Mouse (Mus musculus) stomach, embryonic 14.5 days (tissue): Measurements from ENCODE around the gene Platr17. TPM values are rescaled to one million over a fixed set of nuclear protein-coding genes. Genes with fewer than 3 reads are reported as not detected.
"Not testable (repeated sequence)": the region's sequence is repeated elsewhere in the genome, so short reads cannot be mapped to it uniquely, and the experiment has no call there.

Source experiments
- ATAC-seq: fragments of 200-750 bp; cut with Nextera tagmentation; 2 replicates; pipeline ENCODE4 v1.8.0; 2017; ENCODE audit warnings: low read depth, moderate TSS enrichment; ENCODE audit not compliant: insufficient number of reproducible peaks, insufficient read depth, low FRiP score
- H3K27ac ChIP-seq: fragments of 300-500 bp; sonication (generic); 2 replicates; pipeline ENCODE4 v1.5.1; 2014; ENCODE audit warnings: mild to moderate bottlenecking, low read length, moderate library complexity, mixed read lengths
- H3K27me3 ChIP-seq: fragments of 300-500 bp; sonication (generic); 2 replicates; pipeline ENCODE4 v1.6.1; 2014; ENCODE audit warnings: low read length, control low read depth, mixed read lengths; ENCODE audit not compliant: control insufficient read depth, insufficient read depth
- H3K36me3 ChIP-seq: fragments of 300-500 bp; sonication (generic); 2 replicates; pipeline ENCODE4 v1.6.1; 2014; ENCODE audit warnings: mild to moderate bottlenecking, control low read depth, low read length, moderate library complexity, mixed read lengths; ENCODE audit not compliant: control insufficient read depth, insufficient read depth
- H3K4me1 ChIP-seq: fragments of 300-500 bp; sonication (generic); 2 replicates; pipeline ENCODE4 v1.6.1; 2014; ENCODE audit warnings: low read length, control low read depth, mixed read lengths; ENCODE audit not compliant: control insufficient read depth, insufficient read depth
- H3K4me2 ChIP-seq: fragments of 300-500 bp; sonication (generic); replicated peaks from 2 replicates; pipeline ENCODE4 v1.6.1; 2014; ENCODE audit warnings: low read depth, low read length, control low read depth
- H3K4me3 ChIP-seq: fragments of 300-500 bp; sonication (generic); 2 replicates; pipeline ENCODE4 v1.5.1; 2014; ENCODE audit warnings: low read depth, low read length, control low read depth
- H3K9ac ChIP-seq: fragments of 300-500 bp; sonication (generic); replicated peaks from 2 replicates; pipeline ENCODE4 v1.6.1; 2014; ENCODE audit warnings: low read depth, mild to moderate bottlenecking, control low read depth, low read length, moderate library complexity, mixed read lengths
- H3K9me3 ChIP-seq: fragments of 300-500 bp; sonication (generic); 2 replicates; pipeline ENCODE4 v1.6.1; 2016; ENCODE audit warnings: low read depth, low read length, control low read depth; ENCODE audit not compliant: control insufficient read depth
- WGBS: fragments of 180-500 bp; shearing (Covaris S2); extraction: QIAGEN DNeasy Blood & Tissue Kit; methylation state at CpG from one replicate; pipeline ENCODE4 v1.1.7; 2014; 5-methylcytosine and 5-hydroxymethylcytosine counted together
- polyA plus RNA-seq: library from polyadenylated mRNA; unstranded; fragments of >200 nt; fragmentation: Nextera tagmentation; extraction: Ambion mirVana; gene quantifications from 2 replicates; pipeline ENCODE4 v1.2.1, GENCODE M21; 2014

Gene Platr17
- polyA plus RNA-seq, 1 experiment from 2014 or later: 0.54 TPM

DNA sequence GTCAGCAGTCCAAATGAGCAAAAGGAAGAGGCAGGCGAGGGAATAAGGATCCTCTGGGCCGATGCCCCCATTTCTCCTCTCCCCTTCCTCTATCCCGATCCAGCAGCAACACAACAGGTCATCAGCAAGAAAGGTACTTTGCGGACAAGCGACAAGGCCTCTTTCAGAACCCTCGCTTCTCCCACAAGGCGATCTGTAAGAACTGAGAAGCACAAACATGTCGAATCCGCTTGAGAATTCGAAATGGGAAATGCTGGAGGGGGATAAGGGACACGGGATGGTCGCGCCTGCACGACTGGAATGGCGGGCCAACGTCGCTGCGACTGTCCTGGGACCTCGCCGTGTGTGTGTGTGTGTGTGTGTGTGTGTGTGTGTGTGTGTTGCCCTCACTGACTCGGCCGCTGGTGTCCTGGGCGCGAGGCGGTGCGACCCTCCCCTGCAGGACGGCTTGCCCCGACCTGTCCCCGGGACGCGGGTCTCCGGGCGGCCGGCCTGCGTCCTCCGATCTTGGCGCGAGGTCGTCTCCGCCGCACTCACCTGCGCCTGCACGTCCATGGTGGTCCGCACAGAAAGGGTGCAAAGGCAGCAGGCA lies 14.9 kb upstream of the Platr17 start:
- peak overlapping the region; percentile 58; the same call in 1 of the 2 replicates for H3K27ac ChIP-seq

DNA sequence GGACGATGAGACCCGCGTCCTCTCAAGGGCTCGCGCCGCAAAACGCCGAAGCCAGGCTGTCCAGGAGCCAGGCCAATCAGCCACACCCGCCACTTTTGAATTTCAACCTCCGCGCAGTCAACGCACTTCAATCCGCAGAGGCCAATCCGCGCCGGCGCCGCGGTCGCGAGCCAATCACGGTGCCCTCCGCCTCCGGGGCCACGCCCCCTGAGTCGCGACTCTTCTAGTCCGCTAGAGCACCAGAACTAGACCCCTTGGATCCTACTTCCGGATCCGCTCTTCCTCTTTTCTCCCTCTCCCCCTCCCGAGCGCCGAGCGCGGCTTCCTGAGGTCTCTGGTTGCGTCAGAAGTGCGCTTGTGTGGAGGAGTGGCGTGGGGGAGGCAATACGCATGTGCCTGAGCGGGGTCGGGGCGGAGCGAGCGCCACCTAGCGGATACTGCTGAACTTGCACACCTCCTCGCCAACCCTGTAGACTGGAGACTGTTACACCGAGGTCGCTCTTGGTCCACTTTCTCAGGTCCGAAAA lies 14.3 kb upstream of the Platr17 start, which contains the start of gene Kifc1:
Gene Kifc1 (minus strand): TSS at position 129 of the 527 bp plus-strand sequence.
- Histone ChIP-seq H3K27me3 (no peaks in the 10 kb centered on the region), H3K27ac (peak within 1 kb of the TSS; percentile 58; the same call in 1 of the 2 replicates), H3K4me2 (peak within 1 kb of the TSS; percentile 50), H3K9ac (peak within 1 kb of the TSS; percentile 55), H3K9me3 (no peaks in the 10 kb centered on the region), H3K36me3 (peaks cover 7% of the 10 kb centered on the region; the same call in 1 of the 2 replicates), H3K4me3 (peak within 1 kb of the TSS; percentile 60), H3K4me1 (peaks cover 8% of the 10 kb centered on the region; the same call in 1 of the 2 replicates)
- WGBS: under 1% methylated on average over 47 of the region's 49 CpGs
- peak; percentile 100 for ATAC-seq

More for the DNA sequence above, 14.9 kb upstream of the Platr17 start:
- H3K27me3 ChIP-seq, ATAC-seq, H3K9me3 ChIP-seq, H3K36me3 ChIP-seq, H3K4me1 ChIP-seq: not testable (repeated sequence)
- peak overlapping the region; percentile 60 for H3K4me3 ChIP-seq
- peak overlapping the region; percentile 50 for H3K4me2 ChIP-seq
- WGBS: under 1% methylated on average over 38 of the region's 44 CpGs
- peak overlapping the region; percentile 55 for H3K9ac ChIP-seq

DNA sequence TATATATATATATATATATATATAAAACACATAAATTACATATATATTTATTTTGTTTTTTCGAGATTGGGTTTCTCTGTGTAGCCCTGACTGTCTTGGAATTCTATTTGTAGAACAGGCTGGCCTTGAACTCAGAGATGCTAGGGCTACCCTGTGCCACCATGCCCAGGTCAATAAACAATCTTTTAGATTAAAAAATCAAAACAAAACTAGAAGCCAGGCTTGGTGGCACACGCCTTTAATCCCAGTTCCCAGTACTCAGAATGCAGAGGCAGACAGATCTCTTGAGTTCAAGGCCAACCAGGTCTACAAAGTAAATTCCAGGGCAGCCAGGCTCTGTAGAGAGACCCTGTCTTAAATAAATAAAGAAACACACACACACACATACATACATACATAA lies 13.6 kb upstream of the Platr17 start:
- WGBS: 56% methylated on average over 2 of the region's 2 CpGs
- no peak overlapping the region for H3K9ac ChIP-seq
- H3K4me1 ChIP-seq: peaks cover 8% of the 10 kb centered on the region; the same call in 1 of the 2 replicates
- no peaks in the 10 kb centered on the region for H3K27me3 ChIP-seq
- H3K27ac ChIP-seq: no peak overlapping the region
- no peak overlapping the region for H3K4me3 ChIP-seq
- no peak for ATAC-seq
- no peak overlapping the region for H3K4me2 ChIP-seq
- peaks cover under 1% of the 10 kb centered on the region; the same call in 1 of the 2 replicates for H3K36me3 ChIP-seq
- H3K9me3 ChIP-seq: no peaks in the 10 kb centered on the region

DNA sequence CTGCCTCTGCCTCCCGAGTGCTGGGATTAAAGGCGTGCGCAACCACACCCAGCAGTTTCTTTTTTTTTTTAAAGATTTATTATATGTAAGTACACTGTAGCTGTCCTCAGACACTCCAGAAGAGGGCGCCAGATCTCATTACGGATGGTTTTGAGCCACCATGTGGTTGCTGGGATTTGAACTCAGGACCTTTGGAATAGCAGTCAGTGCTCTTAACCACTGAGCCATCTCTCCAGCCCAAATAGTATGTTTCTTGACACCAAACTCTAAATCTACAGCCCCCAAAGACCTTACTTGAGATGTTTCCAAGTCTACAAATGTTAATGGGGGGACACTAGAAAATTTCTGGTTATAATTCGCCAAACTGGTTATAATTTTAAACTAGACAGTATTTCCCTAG lies 13.0 kb upstream of the Platr17 start:
- 65% methylated on average over 6 of the region's 6 CpGs for WGBS
- not testable (repeated sequence) for ATAC-seq, H3K4me2 ChIP-seq, H3K4me3 ChIP-seq, H3K27ac ChIP-seq, H3K4me1 ChIP-seq, H3K27me3 ChIP-seq, H3K9ac ChIP-seq, H3K36me3 ChIP-seq, H3K9me3 ChIP-seq

DNA sequence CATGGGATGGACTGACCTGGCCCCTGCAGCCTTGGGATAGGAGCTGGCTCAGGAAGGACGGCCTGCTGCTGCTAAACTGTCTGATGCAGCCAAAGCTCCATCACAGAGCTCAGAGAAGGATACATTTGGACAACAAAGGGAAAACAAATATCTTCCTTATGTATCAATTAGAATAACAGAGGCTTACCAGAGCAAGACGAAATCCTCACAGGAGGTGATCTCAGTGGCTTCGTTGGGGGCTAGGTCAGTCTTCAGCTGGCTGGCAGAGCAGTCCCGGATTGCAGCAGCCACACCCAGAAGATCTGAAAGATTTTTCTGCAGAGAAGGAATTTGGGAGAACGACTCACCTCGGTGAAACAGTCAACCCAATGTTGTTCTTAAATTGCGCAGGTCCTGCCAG lies 12.5 kb upstream of the Platr17 start:
- Histone ChIP-seq H3K4me2 (no peak overlapping the region), H3K27ac (no peak overlapping the region), H3K27me3 (no peaks in the 10 kb centered on the region), H3K4me1 (peaks cover 8% of the 10 kb centered on the region; the same call in 1 of the 2 replicates), H3K36me3 (no peaks in the 10 kb centered on the region), H3K9me3 (no peaks in the 10 kb centered on the region), H3K4me3 (no peak overlapping the region), H3K9ac (no peak overlapping the region)
- ATAC-seq: no peak
- 24% methylated on average over 7 of the region's 7 CpGs for WGBS

DNA sequence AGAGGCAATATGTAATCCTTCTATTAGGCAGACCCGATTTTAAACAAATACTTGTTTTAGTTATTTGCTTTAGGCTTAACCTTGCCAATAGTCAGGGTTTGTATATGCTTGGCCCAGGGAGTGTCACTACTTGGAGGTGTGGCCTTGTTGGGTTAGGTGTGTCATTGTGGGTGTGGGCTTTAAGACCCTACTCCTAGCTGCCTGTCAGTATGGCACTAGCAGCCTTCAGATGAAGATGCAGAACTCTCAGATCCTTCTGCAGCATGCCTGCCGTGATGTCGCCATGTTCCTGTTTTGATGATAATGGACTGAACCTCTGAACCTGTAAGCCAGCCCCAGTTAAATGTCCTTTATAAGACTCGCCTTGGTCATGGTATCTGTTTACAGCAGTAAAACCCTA lies 11.9 kb upstream of the Platr17 start:
- H3K4me2 ChIP-seq, H3K9me3 ChIP-seq, H3K4me3 ChIP-seq, H3K4me1 ChIP-seq, H3K9ac ChIP-seq, H3K27ac ChIP-seq, H3K36me3 ChIP-seq, H3K27me3 ChIP-seq, ATAC-seq: not testable (repeated sequence)
- 55% methylated on average over 4 of the region's 4 CpGs for WGBS

DNA sequence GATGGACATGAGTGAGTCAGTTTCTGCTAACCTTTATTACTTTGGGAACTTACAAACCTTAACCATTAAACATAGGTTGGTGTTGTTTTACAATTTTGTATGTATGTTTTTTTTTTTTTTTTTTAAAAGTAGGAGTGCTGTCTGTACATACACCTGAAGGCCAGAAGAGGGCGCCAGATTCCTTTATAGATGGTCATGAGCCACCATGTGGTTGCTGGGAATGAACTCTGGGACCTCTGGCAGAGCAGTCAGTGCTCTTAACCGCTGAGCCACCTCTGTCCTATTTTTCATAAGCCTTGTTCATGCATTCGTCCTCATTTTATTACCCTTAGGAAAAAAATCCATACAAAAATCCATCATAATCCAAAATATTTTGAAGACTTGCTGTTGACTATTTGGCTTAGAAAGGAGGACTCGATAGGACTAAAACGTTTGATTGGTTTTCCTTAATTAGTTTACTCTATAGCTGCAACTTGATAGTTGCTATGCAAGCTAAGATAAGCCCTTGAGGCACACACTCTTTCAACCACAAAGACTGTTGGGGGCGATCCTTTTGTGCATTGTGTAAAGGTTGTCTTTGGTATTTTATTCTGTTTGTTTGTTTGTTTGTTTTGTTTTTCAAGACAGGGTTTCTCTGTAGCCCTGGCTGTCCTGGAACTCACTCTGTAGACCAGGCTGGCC lies 7.7 kb upstream of the Platr17 start:
- Histone ChIP-seq H3K27ac (no peak overlapping the region), H3K36me3 (no peaks in the 10 kb centered on the region), H3K9me3 (no peaks in the 10 kb centered on the region), H3K4me3 (no peak overlapping the region), H3K9ac (no peak overlapping the region), H3K27me3 (no peaks in the 10 kb centered on the region), H3K4me1 (no peaks in the 10 kb centered on the region), H3K4me2 (no peak overlapping the region)
- ATAC-seq: no peak
- 36% methylated on average over 6 of the region's 6 CpGs for WGBS

DNA sequence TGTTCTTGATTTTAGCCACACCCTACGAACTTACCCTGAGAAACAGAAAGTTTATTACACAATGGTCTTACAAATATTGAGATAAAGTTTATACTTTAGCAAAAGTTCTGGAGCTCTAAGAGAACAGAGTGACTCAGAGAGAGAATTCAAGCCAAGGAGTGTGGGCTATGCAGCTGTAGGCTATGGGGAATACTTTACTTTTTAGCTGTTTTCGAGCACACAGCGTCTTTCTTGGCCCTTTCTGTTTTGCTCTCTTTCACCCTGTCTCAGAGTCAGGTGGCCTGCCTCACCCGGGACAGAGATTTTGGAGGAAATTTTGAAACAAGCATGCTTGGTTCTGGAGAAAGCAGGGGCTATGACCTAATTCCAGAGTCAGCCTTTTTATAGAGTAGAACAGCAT lies 6.7 kb upstream of the Platr17 start:
- ATAC-seq, H3K27ac ChIP-seq, H3K27me3 ChIP-seq, H3K36me3 ChIP-seq, H3K4me1 ChIP-seq, H3K4me3 ChIP-seq, H3K9me3 ChIP-seq, H3K9ac ChIP-seq, H3K4me2 ChIP-seq: not testable (repeated sequence)
- WGBS: 76% methylated on average over 4 of the region's 4 CpGs
